Mouse (Mus musculus): ENCODE measurements around the gene Tmtc4.
A peak's percentile ranks its signal among the peaks of the same experiment; 100 is the strongest.

Gene Tmtc4

DNA sequence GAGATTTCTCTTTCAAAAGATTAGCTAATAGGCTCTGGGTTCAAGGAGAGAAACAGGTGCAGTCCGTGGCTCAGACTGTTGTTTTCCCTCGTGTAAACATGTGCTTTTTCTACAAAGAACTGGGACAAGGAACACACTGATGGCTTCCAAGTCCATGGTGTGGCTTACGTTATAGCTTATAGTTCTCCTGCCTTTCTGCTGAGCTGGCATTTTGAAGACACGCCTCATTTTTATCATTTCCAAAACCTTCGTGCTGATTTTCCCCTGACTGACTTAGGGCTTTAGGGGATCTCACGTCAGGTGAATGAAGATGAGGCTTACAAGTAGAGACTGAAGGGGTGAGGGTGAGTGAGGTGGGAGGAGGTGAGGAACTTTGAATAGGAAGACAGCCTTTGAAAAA lies 111.2 kb downstream of the Tmtc4 start:
- DNase-seq (ENCODE audit: low spot score): no peak

- DNase-seq (ENCODE audit: low spot score): peak; percentile 72
These were observed 111.8 kb downstream of the Tmtc4 start for GRCm38 (mm10) chr14:122871841-122872580.

- no peak for DNase-seq (ENCODE audit: low spot score)
These were observed 114.0 kb downstream of the Tmtc4 start for GRCm38 (mm10) chr14:122869831-122870230.
